Mouse (Mus musculus) liver, embryonic 14.5 days (tissue): ENCODE data around the gene Plekhg2. TPM values are rescaled to one million over a fixed set of nuclear protein-coding genes. Genes with fewer than 3 reads are reported as not detected.

Experiments used
- ATAC-seq: fragments of 200-750 bp; cut with Nextera tagmentation; 2 replicates; pipeline ENCODE4 v1.8.0; 2017; ENCODE audit warnings: moderate number of reproducible peaks, mild to moderate bottlenecking, moderate library complexity; ENCODE audit not compliant: insufficient read depth
- DNase-seq, 3 experiments: peaks; one replicate each; pipeline ENCODE4 v3.0.0-alpha.2; 2012 to 2013; ENCODE audit warnings: low read depth in 3 of 3, low spot score in 3 of 3
- H3K27ac ChIP-seq: fragments of 300-500 bp; sonication (generic); 2 replicates; pipeline ENCODE4 v1.5.1; 2014; ENCODE audit warnings: moderate library complexity, mild to moderate bottlenecking, control low read depth, inconsistent platforms
- H3K27me3 ChIP-seq: fragments of 300-500 bp; sonication (generic); 2 replicates; pipeline ENCODE4 v1.6.1; 2014; ENCODE audit warnings: mild to moderate bottlenecking, low read length, moderate library complexity; ENCODE audit not compliant: control insufficient read depth, insufficient read depth
- H3K36me3 ChIP-seq: fragments of 300-500 bp; sonication (generic); replicated peaks from 2 replicates; pipeline ENCODE4 v1.6.1; 2014; ENCODE audit warnings: low read depth; ENCODE audit not compliant: control insufficient read depth, insufficient read depth
- H3K4me1 ChIP-seq, 2 experiments: fragments of 200-500 bp in 1 of 2; fragments of 300-500 bp in 1 of 2; sonication (generic) in 1 of 2; replicated peaks; 2 replicates each; pipeline ENCODE4 v1.6.1; 2012 to 2014; ENCODE audit warnings: antibody characterized with exemption in 1 of 2, inconsistent platforms in 1 of 2, low read length in 1 of 2; ENCODE audit not compliant: control insufficient read depth in 2 of 2, insufficient read depth in 2 of 2
- H3K4me2 ChIP-seq: fragments of 300-500 bp; sonication (generic); 2 replicates; pipeline ENCODE4 v1.6.1; 2014; ENCODE audit warnings: low read depth, mild to moderate bottlenecking, control low read depth, moderate library complexity
- H3K4me3 ChIP-seq, 2 experiments: fragments of 200-500 bp in 1 of 2; fragments of 300-500 bp in 1 of 2; sonication (generic) in 1 of 2; 2 replicates each; pipeline ENCODE4 v1.5.1; 2012 to 2014; ENCODE audit warnings: low read depth in 2 of 2, low read length in 2 of 2, mild to moderate bottlenecking in 2 of 2, control low read depth in 1 of 2, inconsistent platforms in 1 of 2, moderate library complexity in 1 of 2; ENCODE audit not compliant: insufficient read depth in 1 of 2
- H3K9ac ChIP-seq: fragments of 300-500 bp; sonication (generic); replicated peaks from 2 replicates; pipeline ENCODE4 v1.6.1; 2014; ENCODE audit warnings: mild to moderate bottlenecking, control low read depth, moderate library complexity
- H3K9me3 ChIP-seq: fragments of 300-500 bp; sonication (generic); 2 replicates; pipeline ENCODE4 v1.6.1; 2016; ENCODE audit warnings: low read length, mixed read lengths; ENCODE audit not compliant: control insufficient read depth
- CTCF ChIP-seq: IDR thresholded peaks from 2 replicates; pipeline ENCODE4 v1.5.1; 2016; ENCODE audit warnings: antibody characterized with exemption, low read depth, control low read depth
- EP300 ChIP-seq: IDR thresholded peaks from 2 replicates; pipeline ENCODE4 v1.6.1; 2016; ENCODE audit warnings: antibody characterized with exemption, low read depth
- WGBS: fragments of 180-500 bp; shearing (Covaris S2); extraction: QIAGEN DNeasy Blood & Tissue Kit; methylation state at CpG from one replicate; pipeline ENCODE4 v1.1.7; 2014; ENCODE audit not compliant: insufficient replicate concordance; 5-methylcytosine and 5-hydroxymethylcytosine counted together
- polyA plus RNA-seq, 2 experiments: library from polyadenylated mRNA; depleted of rRNA in 1 of 2; stranded (reverse) in 1 of 2; unstranded in 1 of 2; fragments of >200 nt; fragmentation: Nextera tagmentation in 1 of 2; extraction: Ambion mirVana in 1 of 2; gene quantifications; 2 replicates each; pipeline versions ENCODE4 v1.2.1 to v1.2.3; 2012 to 2014

Plekhg2 gene
- polyA plus RNA-seq, 2 experiments = 3.2 to 3.4 TPM

- ATAC-seq = no peak
- Histone ChIP-seq H3K9me3 (no peaks in the 10 kb centered on the region), H3K9ac (no peak overlapping the region), H3K4me2 (no peak overlapping the region), H3K4me3 (no peak overlapping the region), H3K27ac (no peak overlapping the region), H3K36me3 (peaks cover 7% of the 10 kb centered on the region; the same call in 1 of the 2 replicates), H3K4me1 (peaks cover 4 to 6% of the 10 kb centered on the region in 2 experiments), H3K27me3 (no peaks in the 10 kb centered on the region)
- no peak for TF ChIP-seq EP300
- 72% methylated on average over 2 of the region's 2 CpGs for WGBS
- DNase-seq = no peak
Observed at GRCm38 (mm10) chr7:28335471-28335870, 36.9 kb downstream of the Plekhg2 start.

GRCm38 (mm10) chr7:28334534-28334933, 37.9 kb downstream of the Plekhg2 start:
- H3K36me3 ChIP-seq = peaks cover 10% of the 10 kb centered on the region
- H3K9me3 ChIP-seq = no peaks in the 10 kb centered on the region
- ATAC-seq (no peak), DNase-seq (no peak)
- no peak overlapping the region for H3K4me3 ChIP-seq
- H3K4me1 ChIP-seq = peaks cover 4 to 5% of the 10 kb centered on the region in 2 experiments
- TF ChIP-seq CTCF (no peak), EP300 (no peak)
- no peak overlapping the region for H3K9ac ChIP-seq
- no peaks in the 10 kb centered on the region for H3K27me3 ChIP-seq
- H3K4me2 ChIP-seq = no peak overlapping the region
- no peak overlapping the region for H3K27ac ChIP-seq
- WGBS = 79% methylated on average over 4 of the region's 4 CpGs

- Histone ChIP-seq H3K4me3 (no peak overlapping the region), H3K36me3 (peaks cover 52% of the 10 kb centered on the region), H3K9ac (no peak overlapping the region), H3K4me2 (no peak overlapping the region), H3K27me3 (no peaks in the 10 kb centered on the region), H3K9me3 (no peaks in the 10 kb centered on the region), H3K4me1 (no peaks in the 10 kb centered on the region), H3K27ac (no peak overlapping the region)
- DNase-seq (no peak), ATAC-seq (no peak)
- TF ChIP-seq EP300 (no peak), CTCF (no peak)
- 89% methylated on average over 2 of the region's 2 CpGs for WGBS
Observed at GRCm38 (mm10) chr7:28328260-28328659, 44.1 kb downstream of the Plekhg2 start.

- Histone ChIP-seq H3K4me1 (no peaks in the 10 kb centered on the region), H3K4me3 (no peak overlapping the region), H3K9ac (no peak overlapping the region), H3K36me3 (peaks cover 66% of the 10 kb centered on the region), H3K27ac (no peak overlapping the region), H3K9me3 (no peaks in the 10 kb centered on the region), H3K4me2 (no peak overlapping the region), H3K27me3 (no peaks in the 10 kb centered on the region)
- WGBS = 70% methylated on average over 4 of the region's 4 CpGs
- TF ChIP-seq CTCF = no peak
- no peak for TF ChIP-seq EP300
- DNase-seq = no peak
- no peak for ATAC-seq
Observed at GRCm38 (mm10) chr7:28326457-28326856, 45.9 kb downstream of the Plekhg2 start.

- no peaks in the 10 kb centered on the region for H3K9me3 ChIP-seq
- H3K36me3 ChIP-seq = peaks cover 70% of the 10 kb centered on the region
- ATAC-seq (no peak), DNase-seq (no peak)
- no peaks in the 10 kb centered on the region for H3K27me3 ChIP-seq
- H3K4me2 ChIP-seq = no peak overlapping the region
- no peaks in the 10 kb centered on the region for H3K4me1 ChIP-seq
- 75% methylated on average over 8 of the region's 8 CpGs for WGBS
- H3K9ac ChIP-seq = no peak overlapping the region
- no peak overlapping the region for H3K27ac ChIP-seq
- no peak overlapping the region for H3K4me3 ChIP-seq
- no peak for TF ChIP-seq EP300
- TF ChIP-seq CTCF = no peak
Observed at GRCm38 (mm10) chr7:28325293-28325692, 47.1 kb downstream of the Plekhg2 start.
